Mouse (Mus musculus) intestine, postnatal 0 days (tissue): ENCODE results near the gene Peak1. TPM values are rescaled to one million over a fixed set of nuclear protein-coding genes. Genes with fewer than 3 reads are reported as not detected.

Source experiments
- ATAC-seq: fragments of 200-750 bp; cut with Nextera tagmentation; 2 replicates; pipeline ENCODE4 v1.8.0; 2017; ENCODE audit warnings: mild to moderate bottlenecking, moderate TSS enrichment, moderate library complexity
- H3K27ac ChIP-seq: fragments of 300-500 bp; sonication (generic); 2 replicates; pipeline ENCODE4 v1.5.1; 2014; ENCODE audit warnings: mild to moderate bottlenecking, low read depth, low read length, moderate library complexity
- H3K27me3 ChIP-seq: fragments of 300-500 bp; sonication (generic); replicated peaks from 2 replicates; pipeline ENCODE4 v1.6.1; 2014; ENCODE audit warnings: low read length, mixed read lengths; ENCODE audit not compliant: control insufficient read depth, insufficient read depth
- H3K36me3 ChIP-seq: fragments of 300-500 bp; sonication (generic); 2 replicates; pipeline ENCODE4 v1.6.1; 2014; ENCODE audit warnings: mild to moderate bottlenecking, moderate library complexity; ENCODE audit not compliant: control insufficient read depth, insufficient read depth
- H3K4me1 ChIP-seq: fragments of 300-500 bp; sonication (generic); replicated peaks from 2 replicates; pipeline ENCODE4 v1.6.1; 2014; ENCODE audit warnings: antibody characterized with exemption, low read length, mixed read lengths; ENCODE audit not compliant: control insufficient read depth, insufficient read depth
- H3K4me2 ChIP-seq: fragments of 300-500 bp; sonication (generic); replicated peaks from 2 replicates; pipeline ENCODE4 v1.6.1; 2014; ENCODE audit warnings: low read depth, mild to moderate bottlenecking, moderate library complexity
- H3K4me3 ChIP-seq: fragments of 300-500 bp; sonication (generic); 2 replicates; pipeline ENCODE4 v1.5.1; 2014; ENCODE audit warnings: low read depth, low read length
- H3K9ac ChIP-seq: fragments of 300-500 bp; sonication (generic); 2 replicates; pipeline ENCODE4 v1.6.1; 2014; ENCODE audit warnings: mild to moderate bottlenecking, low read depth, low read length
- H3K9me3 ChIP-seq: fragments of 300-500 bp; sonication (generic); 2 replicates; pipeline ENCODE4 v1.6.1; 2016; ENCODE audit warnings: mixed run types; ENCODE audit not compliant: control insufficient read depth
- CTCF ChIP-seq: sonication (generic); IDR thresholded peaks from 2 replicates; pipeline ENCODE4 v1.5.1; 2016; ENCODE audit warnings: low read depth, mild to moderate bottlenecking, control low read depth, antibody characterized with exemption, moderate library complexity
- WGBS: fragments of 180-500 bp; shearing (Covaris S2); extraction: QIAGEN DNeasy Blood & Tissue Kit; methylation state at CpG from one replicate; pipeline ENCODE4 v1.1.7; 2014; 5-methylcytosine and 5-hydroxymethylcytosine counted together
- polyA plus RNA-seq: library from polyadenylated mRNA; unstranded; fragments of >200 nt; fragmentation: Nextera tagmentation; extraction: Ambion mirVana; gene quantifications from 2 replicates; pipeline ENCODE4 v1.2.1, GENCODE M21; 2015

Peak1 gene
- polyA plus RNA-seq, 1 experiment from 2014 or later: 5.9 TPM

DNA sequence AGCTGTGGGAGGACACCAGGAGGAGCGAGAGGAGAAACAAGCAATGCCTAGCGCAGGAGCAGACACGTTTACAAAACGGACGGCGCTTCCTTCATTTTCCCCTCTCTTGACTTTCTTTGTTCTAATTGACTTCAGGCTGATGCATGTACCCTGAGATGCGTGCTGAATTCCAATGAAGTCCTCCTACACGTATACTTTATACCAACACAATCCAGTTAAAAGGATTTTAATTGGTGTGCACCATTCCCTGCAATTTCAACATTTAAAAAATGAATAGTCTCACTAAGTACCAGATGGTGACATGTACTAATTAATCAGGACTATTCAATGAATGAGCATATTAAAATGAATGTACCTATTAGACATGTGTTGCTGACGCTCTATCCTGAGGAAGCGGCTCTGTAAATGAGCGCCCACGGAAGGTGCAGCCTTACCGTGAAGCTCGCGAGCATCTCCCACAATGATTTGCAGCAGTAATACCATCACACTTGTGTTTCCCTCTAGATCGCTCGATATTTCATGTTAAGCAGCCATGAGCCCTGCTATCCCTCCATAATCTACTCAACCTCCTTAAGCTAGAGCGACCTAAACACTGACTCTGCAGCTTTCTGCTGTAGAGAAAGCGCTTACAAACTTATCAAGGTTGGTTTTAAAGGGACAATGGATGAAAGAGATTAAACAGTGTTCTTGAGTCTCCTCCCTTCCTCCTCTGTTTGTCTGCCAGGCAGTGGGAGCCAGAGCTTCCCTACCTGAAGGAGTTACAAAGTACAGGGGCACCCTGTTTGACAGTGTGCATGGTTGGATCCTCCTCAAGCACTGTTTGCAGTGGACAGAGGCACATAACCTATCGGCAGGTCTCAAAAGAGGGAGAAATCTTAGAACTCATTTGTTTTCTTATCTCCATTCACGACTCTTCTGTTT lies 146.3 kb downstream of the Peak1 start:
- H3K4me1 ChIP-seq: no peaks in the 10 kb centered on the region; the same call in none of the 2 replicates
- H3K27me3 ChIP-seq: no peaks in the 10 kb centered on the region
- H3K9ac ChIP-seq: no peak overlapping the region
- H3K9me3 ChIP-seq: no peaks in the 10 kb centered on the region
- peak overlapping the region; percentile 16 for H3K4me3 ChIP-seq
- 65% methylated on average over 21 of the region's 21 CpGs for WGBS
- H3K36me3 ChIP-seq: no peaks in the 10 kb centered on the region
- ATAC-seq: peak; percentile 82
- no peak for TF ChIP-seq CTCF
- H3K4me2 ChIP-seq: peak overlapping the region; percentile 56
- H3K27ac ChIP-seq: peak overlapping the region; percentile 30; the same call in 1 of the 2 replicates

DNA sequence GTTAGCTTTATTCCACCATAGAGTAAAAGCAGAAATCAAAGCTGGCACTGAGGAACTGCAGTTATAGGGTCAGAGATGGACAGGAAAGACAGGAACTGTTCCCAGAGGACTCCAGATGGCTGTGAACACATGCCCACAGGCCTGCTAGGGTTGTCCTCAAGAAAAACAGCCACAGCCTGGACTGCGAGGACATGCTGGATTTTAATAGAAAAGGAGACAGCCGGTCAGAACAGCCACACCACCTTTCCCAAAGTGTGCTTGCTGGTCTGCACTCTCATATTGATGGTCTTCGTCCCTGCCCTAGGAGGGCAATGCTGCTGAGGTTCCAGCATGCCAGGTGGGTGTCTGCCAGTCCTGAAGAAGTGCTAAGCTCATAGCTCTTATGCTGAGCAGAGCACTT lies 148.8 kb downstream of the Peak1 start:
- Histone ChIP-seq H3K9me3 (no peaks in the 10 kb centered on the region), H3K4me3 (no peak overlapping the region), H3K27ac (no peak overlapping the region), H3K27me3 (no peaks in the 10 kb centered on the region), H3K4me1 (no peaks in the 10 kb centered on the region; the same call in none of the 2 replicates), H3K4me2 (no peak overlapping the region), H3K36me3 (no peaks in the 10 kb centered on the region), H3K9ac (no peak overlapping the region)
- no peak for ATAC-seq
- TF ChIP-seq CTCF: no peak
- WGBS: 91% methylated on average over 3 of the region's 3 CpGs

DNA sequence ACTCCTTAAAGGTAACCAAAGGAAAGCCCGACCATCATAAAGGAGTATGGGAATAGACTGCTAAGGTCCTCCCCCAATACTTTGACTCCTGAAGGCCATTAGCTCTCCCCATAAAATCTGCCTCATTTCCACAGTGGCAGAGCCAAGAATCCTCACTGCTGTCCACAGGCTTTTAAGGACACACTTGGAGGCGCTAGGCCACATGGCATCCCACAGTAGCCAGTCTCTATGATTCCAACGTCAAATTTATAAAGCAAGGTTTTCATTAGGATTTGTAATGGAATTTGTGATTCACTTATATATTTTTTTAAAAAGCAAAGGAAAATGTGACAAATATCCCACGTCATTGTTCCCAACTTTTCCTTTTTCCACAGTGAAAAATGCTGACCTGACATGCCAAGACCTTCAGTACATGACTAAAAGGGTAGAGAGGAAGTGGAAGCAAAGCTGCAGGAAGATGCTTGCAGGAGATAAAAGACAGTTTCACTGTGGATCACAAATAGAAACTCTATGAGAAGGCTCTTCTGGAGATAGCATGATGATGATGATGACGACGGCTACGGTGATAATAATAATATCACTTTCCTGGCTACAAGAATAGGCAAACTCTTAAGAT lies 151.6 kb downstream of the Peak1 start:
- 85% methylated on average over 7 of the region's 7 CpGs for WGBS
- ATAC-seq: no peak
- H3K9me3 ChIP-seq: no peaks in the 10 kb centered on the region
- no peaks in the 10 kb centered on the region for H3K36me3 ChIP-seq
- H3K4me3 ChIP-seq: no peak overlapping the region
- H3K4me2 ChIP-seq: no peak overlapping the region
- H3K27me3 ChIP-seq: no peaks in the 10 kb centered on the region
- H3K4me1 ChIP-seq: no peaks in the 10 kb centered on the region; the same call in 1 of the 2 replicates
- H3K27ac ChIP-seq: no peak overlapping the region
- TF ChIP-seq CTCF: no peak
- no peak overlapping the region for H3K9ac ChIP-seq

DNA sequence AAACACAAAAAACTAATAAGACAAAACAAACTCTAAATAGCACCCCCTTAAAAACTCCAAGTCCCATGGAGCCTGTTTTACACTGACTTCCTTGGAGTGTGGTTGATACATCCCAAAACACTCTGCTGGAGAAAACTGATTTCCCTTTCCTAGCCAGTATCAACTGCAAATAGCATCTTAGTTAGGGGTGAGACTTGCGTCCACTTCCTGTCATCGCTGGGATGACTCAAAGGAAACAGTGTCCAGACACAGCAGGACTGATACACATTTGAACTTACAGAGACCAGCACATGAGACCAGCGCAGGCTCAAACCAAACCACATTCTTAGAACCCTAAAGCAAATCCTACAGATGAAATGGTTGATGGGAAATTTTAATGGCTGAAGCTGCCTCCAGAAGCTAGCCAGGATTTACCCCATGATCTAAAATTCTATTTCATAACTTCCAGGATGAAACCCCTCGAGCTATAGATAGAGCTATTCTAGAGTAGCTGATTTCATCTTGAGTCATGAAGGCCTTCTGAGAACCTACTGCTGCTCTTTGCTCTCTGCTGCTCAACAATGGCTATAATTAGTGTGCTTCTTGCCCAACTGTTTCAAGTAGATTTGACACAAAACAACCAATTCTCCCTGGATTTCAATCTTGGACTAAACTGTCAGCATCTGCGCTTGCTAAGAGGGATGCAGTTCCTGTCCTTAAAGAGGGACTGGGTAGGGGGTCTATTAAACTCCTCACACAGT lies 152.2 kb downstream of the Peak1 start:
- Histone ChIP-seq H3K27me3 (no peaks in the 10 kb centered on the region), H3K9me3 (peaks cover under 1% of the 10 kb centered on the region), H3K4me3 (no peak overlapping the region), H3K36me3 (no peaks in the 10 kb centered on the region), H3K27ac (no peak overlapping the region), H3K4me2 (no peak overlapping the region), H3K4me1 (no peaks in the 10 kb centered on the region), H3K9ac (no peak overlapping the region)
- no peak for TF ChIP-seq CTCF
- 74% methylated on average over 5 of the region's 5 CpGs for WGBS
- no peak for ATAC-seq

DNA sequence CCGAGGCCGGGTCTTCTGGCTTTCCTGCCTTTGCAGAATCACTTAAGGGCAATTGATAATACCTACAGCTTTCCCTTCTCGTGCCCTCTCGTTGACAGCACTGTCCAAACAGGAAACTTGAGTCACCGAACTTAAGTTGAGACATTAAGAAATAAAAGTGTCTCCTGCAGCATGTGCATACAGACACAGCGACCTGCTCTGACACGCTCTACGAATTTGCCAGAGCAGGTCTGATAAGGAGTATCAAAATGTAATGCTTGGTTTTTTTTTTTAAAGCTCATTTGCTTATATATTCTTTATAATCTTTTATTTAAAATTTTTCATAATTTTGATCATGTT lies 152.9 kb downstream of the Peak1 start:
- Histone ChIP-seq H3K9me3 (peaks cover 5% of the 10 kb centered on the region), H3K36me3 (no peaks in the 10 kb centered on the region), H3K4me3 (no peak overlapping the region), H3K9ac (no peak overlapping the region), H3K4me2 (no peak overlapping the region), H3K27ac (no peak overlapping the region), H3K27me3 (no peaks in the 10 kb centered on the region), H3K4me1 (no peaks in the 10 kb centered on the region)
- TF ChIP-seq CTCF: no peak
- ATAC-seq: no peak
- WGBS: 35% methylated on average over 8 of the region's 8 CpGs

DNA sequence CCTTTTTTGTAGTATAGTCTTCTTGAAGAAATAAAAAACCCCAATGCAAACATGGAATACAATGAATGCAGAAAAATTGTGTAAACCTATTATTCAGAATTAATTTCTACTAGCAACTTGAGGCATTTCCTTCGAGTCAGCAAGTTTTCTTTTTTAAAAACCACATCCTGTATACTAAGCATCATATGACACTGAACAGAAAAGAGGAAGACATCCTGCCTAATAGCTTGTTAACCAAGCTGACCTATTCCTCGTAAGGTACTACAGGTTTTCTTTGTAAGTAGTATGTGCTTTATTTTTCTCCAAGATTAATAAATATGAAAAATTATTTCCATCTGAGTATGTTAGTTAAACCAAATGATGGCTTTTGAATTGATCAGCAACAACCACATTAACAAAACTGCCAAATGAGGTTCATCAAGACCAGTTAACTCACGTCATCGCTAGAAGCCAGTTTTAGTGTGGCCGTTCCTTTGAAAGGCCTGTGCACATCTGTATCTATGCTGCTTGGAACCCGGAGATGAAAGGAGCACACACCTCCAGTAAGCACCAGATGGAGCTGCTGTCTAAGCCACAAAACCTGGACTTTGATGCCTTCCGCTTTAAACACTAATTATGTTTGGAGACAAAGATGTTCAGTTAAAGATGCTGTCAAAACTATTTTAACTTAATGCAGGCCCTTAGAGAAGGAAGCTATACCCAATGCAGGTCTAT lies 153.4 kb downstream of the Peak1 start:
- H3K4me1 ChIP-seq: no peaks in the 10 kb centered on the region
- no peak overlapping the region for H3K4me2 ChIP-seq
- no peak overlapping the region for H3K4me3 ChIP-seq
- no peak overlapping the region for H3K27ac ChIP-seq
- ATAC-seq: no peak
- no peaks in the 10 kb centered on the region for H3K27me3 ChIP-seq
- WGBS: 43% methylated on average over 7 of the region's 7 CpGs
- no peak overlapping the region for H3K9ac ChIP-seq
- TF ChIP-seq CTCF: peak; percentile 95
- peaks cover 5% of the 10 kb centered on the region for H3K9me3 ChIP-seq
- H3K36me3 ChIP-seq: 0 out of 2 replicates have a peak, but pooled peaks cover 3% of the 10 kb centered on the region
